Mouse (Mus musculus) urinary bladder, adult 18-20 months (tissue): ENCODE measurements around the gene Zdhhc18.

Experiments used
- DNase-seq, 2 experiments: peaks; one replicate each; pipeline ENCODE4 v3.0.0; 2022; ENCODE audit warnings: low spot score in 2 of 2, mixed read lengths in 2 of 2

Zdhhc18 gene

GRCm38 (mm10) chr4:133649989-133650699 is at the start of gene Zdhhc18:
Gene Zdhhc18 (minus strand): TSS chr4:133650154.
- DNase-seq = peak; percentile 53 to 57

GRCm38 (mm10) chr4:133695363-133695762 is 45.4 kb upstream of the Zdhhc18 start:
- no peak for DNase-seq

GRCm38 (mm10) chr4:133690252-133690651 is 40.3 kb upstream of the Zdhhc18 start:
- no peak for DNase-seq

- DNase-seq = peak in 1 of 2 experiments; percentile 46
Observed at GRCm38 (mm10) chr4:133688417-133689067, 38.6 kb upstream of the Zdhhc18 start.

- DNase-seq = no peak
Observed at GRCm38 (mm10) chr4:133687126-133687525, 37.2 kb upstream of the Zdhhc18 start.

GRCm38 (mm10) chr4:133686512-133686911 is 36.6 kb upstream of the Zdhhc18 start:
- DNase-seq = no peak

- peak; percentile 12 to 22 for DNase-seq
Observed at GRCm38 (mm10) chr4:133680206-133680786, 30.3 kb upstream of the Zdhhc18 start.

- no peak for DNase-seq
Observed at GRCm38 (mm10) chr4:133679629-133680028, 29.7 kb upstream of the Zdhhc18 start.

- DNase-seq = no peak
Observed at GRCm38 (mm10) chr4:133677266-133677665, 27.3 kb upstream of the Zdhhc18 start.

- no peak for DNase-seq
Observed at GRCm38 (mm10) chr4:133676189-133676588, 26.2 kb upstream of the Zdhhc18 start.

GRCm38 (mm10) chr4:133675594-133676016 is 25.7 kb upstream of the Zdhhc18 start:
- peak in 1 of 2 experiments; percentile 18 for DNase-seq

GRCm38 (mm10) chr4:133674331-133674695 is 24.4 kb upstream of the Zdhhc18 start:
- DNase-seq = no peak

- DNase-seq = no peak
Observed at GRCm38 (mm10) chr4:133673666-133674330, 23.8 kb upstream of the Zdhhc18 start.

- peak in 1 of 2 experiments; percentile 22 for DNase-seq
Observed at GRCm38 (mm10) chr4:133672845-133673647, 23.1 kb upstream of the Zdhhc18 start.

- DNase-seq = peak; percentile 89 to 95
Observed at GRCm38 (mm10) chr4:133671881-133672844, 22.2 kb upstream of the Zdhhc18 start, which contains the start of gene Pigv. Gene Pigv (minus strand): TSS chr4:133672647.

- peak; percentile 70 to 77 for DNase-seq
Observed at GRCm38 (mm10) chr4:133671184-133671880, 21.4 kb upstream of the Zdhhc18 start.

GRCm38 (mm10) chr4:133669652-133670210 is 19.8 kb upstream of the Zdhhc18 start:
- no peak for DNase-seq

GRCm38 (mm10) chr4:133668537-133668936 is 18.6 kb upstream of the Zdhhc18 start:
- DNase-seq = no peak

GRCm38 (mm10) chr4:133666199-133666598 is 16.2 kb upstream of the Zdhhc18 start:
- DNase-seq = no peak
